9 mouse cellular contexts compared by ENCODE assay signal in genomic region chr9:41073196-41074009, GRCm38 (mm10).
DNase-seq lines count a peak whose midpoint lies in the region; ATAC-seq and TF ChIP-seq lines count a peak whose summit lies in the region.
"Had no signal": no experiment of that assay in that cellular context is flagged by ENCODE, and none has a peak within 500 bp of the region (broad histone marks: within the 10 kb centered on the region; RNA-seq: fewer than 3 reads in every experiment).

No protein-coding gene starts in this region.

- ATAC-seq in G1E (ENCODE audit: extremely low read depth, insufficient number of reproducible peaks, low FRiP score, poor library complexity, severe bottlenecking), result peak; percentile 71

- no peak for TF ChIP-seq CTCF in G1E (IDR thresholded peaks at IDR 0.05; ENCODE audit: low read depth, low read length)
- no peak for TF ChIP-seq CTCF in small intestine, adult 2 months (IDR thresholded peaks at IDR 0.05; ENCODE audit: extremely low read depth, insufficient read length, insufficient replicate concordance, low read depth, low read length)

- DNase-seq in CD4-positive helper T cell, adult 2 months (ENCODE audit: low read depth, low spot score), result peak; percentile 91
- DNase-seq in G1E (ENCODE audit: low spot score), result peak; percentile 60
- no peak for DNase-seq in limb, embryonic 10.5 days (ENCODE audit: low spot score)
- DNase-seq in ovary, postnatal 10 days (ENCODE audit: low spot score), result no peak
- DNase-seq in right cerebral cortex, postnatal 36 days (ENCODE audit: low spot score in 2 of 2), result no peak
- DNase-seq in gastrocnemius, adult 8-10 months (ENCODE audit: low spot score in 2 of 2), result no peak
- DNase-seq: cerebellum, adult 11-12 months had no signal

- peak overlapping the region; percentile 14; the same call in 1 of the 2 replicates for H3K27ac ChIP-seq in limb, embryonic 10.5 days
- peak overlapping the region; percentile 66 for H3K27ac ChIP-seq in small intestine, adult 2 months (ENCODE audit: insufficient read depth, low read depth, low read length)
- H3K27ac ChIP-seq: heart, adult 2 months had no signal

- no peaks in the 10 kb centered on the region for H3K9me3 ChIP-seq in G1E (replicated peaks)
- H3K9me3 ChIP-seq in limb, embryonic 10.5 days (replicated peaks), result no peaks in the 10 kb centered on the region

- H3K27me3 ChIP-seq in G1E (ENCODE audit: insufficient read depth, low read length), result no peaks in the 10 kb centered on the region
- no peaks in the 10 kb centered on the region for H3K27me3 ChIP-seq in limb, embryonic 10.5 days (ENCODE audit: low read depth, poor library complexity, severe bottlenecking)
- H3K27me3 ChIP-seq in small intestine, adult 2 months (ENCODE audit: control insufficient read depth, insufficient read depth, low read length), result no peaks in the 10 kb centered on the region

- 91% methylated on average over 19 of the region's 19 CpGs for WGBS in limb, embryonic 10.5 days
- 75% methylated on average over 19 of the region's 19 CpGs for WGBS in small intestine, adult 2 months

- TF ChIP-seq POLR2A in small intestine, adult 2 months (IDR thresholded peaks at IDR 0.05; ENCODE audit: low read depth, low read length), result no peak

- peak overlapping the region; percentile 64 for H3K4me3 ChIP-seq in G1E (ENCODE audit: low read depth, low read length)
- H3K4me3 ChIP-seq in limb, embryonic 10.5 days, result no peak overlapping the region
- peak overlapping the region; percentile 14; the same call in 1 of the 2 replicates for H3K4me3 ChIP-seq in small intestine, adult 2 months (ENCODE audit: low read depth, low read length)
- H3K4me3 ChIP-seq: heart, adult 2 months had no signal

- H3K36me3 ChIP-seq in G1E (replicated peaks), result peaks cover 6% of the 10 kb centered on the region
- H3K36me3 ChIP-seq in limb, embryonic 10.5 days, result no peaks in the 10 kb centered on the region
- no peaks in the 10 kb centered on the region for H3K36me3 ChIP-seq in small intestine, adult 2 months (ENCODE audit: control insufficient read depth, insufficient read depth, low read length)

- H3K4me1 ChIP-seq in G1E (ENCODE audit: insufficient read depth, low read depth, low read length), result peaks cover 90% of the 10 kb centered on the region
- H3K4me1 ChIP-seq in limb, embryonic 10.5 days, result peaks cover 34% of the 10 kb centered on the region
- peaks cover 2% of the 10 kb centered on the region; the same call in 1 of the 2 replicates for H3K4me1 ChIP-seq in small intestine, adult 2 months (ENCODE audit: control insufficient read depth, insufficient read depth, insufficient read length, low read length)

Comparison
In these comparisons a context has a peak if more than half of its experiments do, and no peak if none do; other contexts are left out.
1. DNase-seq: peak in CD4-positive helper T cell, adult 2 months (single experiment) and G1E (single experiment); none in limb, embryonic 10.5 days (single experiment), ovary, postnatal 10 days (single experiment), right cerebral cortex, postnatal 36 days (0 of 2) and gastrocnemius, adult 8-10 months (0 of 2).